Mouse (Mus musculus) gastrocnemius, adult 2 months (tissue): ENCODE data around the gene Gps2. TPM values are rescaled to one million over a fixed set of nuclear protein-coding genes. Genes with fewer than 3 reads are reported as not detected.

Source experiments
- DNase-seq: peaks from one replicate; pipeline ENCODE4 v3.0.0; 2022
- H3K27ac ChIP-seq: fragments of 200-600 bp; 2 replicates; pipeline ENCODE4 v1.8.1; 2022; ENCODE audit warnings: mild to moderate bottlenecking
- H3K4me3 ChIP-seq: fragments of 200-600 bp; 2 replicates; pipeline ENCODE4 v1.8.1; 2022; ENCODE audit warnings: mild to moderate bottlenecking, moderate library complexity
- CTCF ChIP-seq: fragments of 200-600 bp; IDR thresholded peaks from 2 replicates; pipeline ENCODE4 v1.8.1; 2022; ENCODE audit warnings: antibody characterized with exemption, mild to moderate bottlenecking, moderate library complexity
- intact Hi-C: fragments of 180-260 bp; cut with DNase I; formaldehyde crosslinking; loops from one replicate; pipeline ENCODE4 v1.15.1; 2025
- total RNA-seq, 2 experiments: library from RNA; stranded (reverse); gene quantifications; 2 replicates each; pipeline ENCODE4 v1.2.3; 2021

Gene Gps2
- total RNA-seq, 2 experiments from 2014 or later: 47.1 to 49.6 TPM

DNA sequence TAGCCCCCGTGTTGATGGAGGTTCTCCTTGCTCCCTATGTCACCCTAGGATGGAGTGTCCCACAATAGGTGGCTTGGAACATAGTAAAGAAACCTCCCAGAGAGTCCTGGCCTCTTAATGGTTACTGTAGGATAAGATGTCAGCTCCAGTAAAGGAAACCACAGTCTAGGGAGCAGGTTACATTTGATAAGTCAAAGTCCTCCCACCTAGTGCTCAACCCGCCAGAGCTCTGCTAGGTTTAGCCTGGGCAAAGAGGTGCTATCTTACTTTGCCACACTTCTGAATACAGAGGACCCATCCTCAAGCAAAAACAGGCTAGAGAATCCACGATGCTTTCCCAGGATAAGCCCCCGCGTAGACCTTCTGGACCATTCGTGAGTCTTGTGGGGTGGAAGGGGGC lies 34.7 kb upstream of the Gps2 start:
- intact Hi-C loops: loop anchor here (5.0 kb wide), 2 partner anchors 122 to 197 kb away; partner anchors contain the start of genes Polr2a and Senp3
- H3K4me3 ChIP-seq: peak overlapping the region; percentile 89

DNA sequence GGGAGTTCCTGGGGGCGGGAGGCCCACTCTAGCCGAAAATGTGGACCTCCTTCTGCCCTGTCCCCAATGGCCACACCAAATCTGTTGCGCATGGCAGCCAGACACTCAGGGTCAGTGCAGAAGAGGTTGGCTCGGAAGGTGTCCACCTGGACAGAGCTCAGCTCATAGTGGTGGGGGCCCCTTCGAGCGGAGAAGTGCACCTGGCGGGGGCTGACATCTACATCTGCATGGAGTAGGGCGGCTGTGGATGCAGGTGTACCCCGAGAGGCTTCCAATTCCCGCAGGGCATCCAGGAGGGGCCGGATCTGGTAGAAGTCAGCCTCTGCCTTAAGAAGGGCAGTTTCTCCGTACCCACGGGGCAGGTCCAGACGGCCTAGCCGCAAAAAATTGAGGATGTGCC lies 34.0 kb upstream of the Gps2 start:
- no peak for DNase-seq
- Histone ChIP-seq H3K4me3 (peak overlapping the region; percentile 89), H3K27ac (peak overlapping the region; percentile 95)
- intact Hi-C loops: loop anchor here (2.0 to 5.0 kb wide), 3 partner anchors 21 to 197 kb away; partner anchors contain the start of genes 2810408A11Rik, Neurl4, Polr2a and Senp3
- no peak for TF ChIP-seq CTCF

More for the DNA sequence above, 34.7 kb upstream of the Gps2 start:
- H3K27ac ChIP-seq: peak overlapping the region; percentile 95
- no peak for TF ChIP-seq CTCF
- no peak for DNase-seq

DNA sequence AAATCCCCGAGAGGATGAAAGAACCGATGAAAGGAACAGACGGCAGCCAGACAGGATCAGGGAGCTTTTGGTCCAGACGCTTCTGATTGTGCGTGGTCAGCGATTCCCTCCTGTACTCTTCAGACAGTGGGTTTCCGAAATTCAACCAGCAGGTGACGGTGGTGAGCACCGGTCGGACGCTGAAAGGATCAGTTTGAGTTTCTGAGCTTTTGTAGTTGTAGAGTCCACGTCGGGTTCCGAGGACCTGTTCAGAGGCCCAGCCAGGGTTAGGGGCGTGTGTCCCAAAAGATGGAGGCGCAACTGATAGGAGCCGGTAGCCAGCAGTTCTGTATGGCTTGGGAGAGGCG lies 33.2 kb upstream of the Gps2 start:
- DNase-seq: peak; percentile 75
- intact Hi-C loops: loop anchor here (2.0 kb wide), 1 partner anchor 20 kb away; the partner anchor contains the start of genes 2810408A11Rik and Neurl4
- peak; percentile 78 for TF ChIP-seq CTCF
- H3K27ac ChIP-seq: peak overlapping the region; percentile 95
- H3K4me3 ChIP-seq: peak overlapping the region; percentile 89

DNA sequence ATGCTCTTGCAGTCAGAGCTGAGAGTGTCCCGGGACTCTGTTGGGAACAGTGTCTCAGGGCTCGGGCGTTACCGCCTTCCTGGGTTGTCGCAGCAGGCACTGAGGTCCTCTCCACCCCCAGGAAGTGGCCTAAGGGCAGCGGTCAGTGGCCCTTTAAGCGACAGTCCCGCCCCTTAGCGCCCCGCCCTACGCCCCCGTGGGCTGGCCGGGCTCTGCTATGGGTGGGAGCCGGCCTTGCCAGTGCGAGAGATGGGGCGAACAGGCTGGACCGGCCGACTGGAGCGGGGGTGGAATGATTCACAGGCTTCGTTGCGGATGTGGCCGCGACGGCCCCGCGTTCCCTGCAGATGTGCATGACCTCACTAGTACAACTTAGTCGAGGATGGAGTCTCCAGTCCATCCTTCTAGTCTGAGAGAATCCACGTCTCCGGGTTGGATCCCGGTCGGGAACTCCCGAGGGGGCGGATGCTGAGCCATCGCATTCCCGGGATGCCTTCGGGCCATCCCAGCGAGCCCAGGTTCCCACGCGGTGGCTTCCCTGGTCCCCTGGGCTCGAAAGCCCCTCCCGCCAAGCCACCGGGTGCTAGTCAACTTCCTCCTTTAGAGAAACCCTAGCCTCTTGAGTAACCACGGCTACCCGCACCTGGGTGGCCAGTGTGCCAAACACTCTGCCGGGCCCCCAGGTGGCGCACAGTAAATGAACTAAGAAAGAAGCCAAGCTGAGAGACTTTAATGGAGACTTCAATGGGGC lies 32.7 kb upstream of the Gps2 start, which contains the start of gene Kctd11:
Kctd11 (minus strand) TSS at position 554 of the 751 bp plus-strand sequence.
- H3K27ac ChIP-seq: peak within 1 kb of the TSS; percentile 95
- intact Hi-C loops: loop anchor here (2.0 kb wide), 1 partner anchor 20 kb away; the partner anchor contains the start of genes 2810408A11Rik and Neurl4
- DNase-seq: peak; percentile 95
- peak; percentile 35 for TF ChIP-seq CTCF
- peak within 1 kb of the TSS; percentile 89 for H3K4me3 ChIP-seq

DNA sequence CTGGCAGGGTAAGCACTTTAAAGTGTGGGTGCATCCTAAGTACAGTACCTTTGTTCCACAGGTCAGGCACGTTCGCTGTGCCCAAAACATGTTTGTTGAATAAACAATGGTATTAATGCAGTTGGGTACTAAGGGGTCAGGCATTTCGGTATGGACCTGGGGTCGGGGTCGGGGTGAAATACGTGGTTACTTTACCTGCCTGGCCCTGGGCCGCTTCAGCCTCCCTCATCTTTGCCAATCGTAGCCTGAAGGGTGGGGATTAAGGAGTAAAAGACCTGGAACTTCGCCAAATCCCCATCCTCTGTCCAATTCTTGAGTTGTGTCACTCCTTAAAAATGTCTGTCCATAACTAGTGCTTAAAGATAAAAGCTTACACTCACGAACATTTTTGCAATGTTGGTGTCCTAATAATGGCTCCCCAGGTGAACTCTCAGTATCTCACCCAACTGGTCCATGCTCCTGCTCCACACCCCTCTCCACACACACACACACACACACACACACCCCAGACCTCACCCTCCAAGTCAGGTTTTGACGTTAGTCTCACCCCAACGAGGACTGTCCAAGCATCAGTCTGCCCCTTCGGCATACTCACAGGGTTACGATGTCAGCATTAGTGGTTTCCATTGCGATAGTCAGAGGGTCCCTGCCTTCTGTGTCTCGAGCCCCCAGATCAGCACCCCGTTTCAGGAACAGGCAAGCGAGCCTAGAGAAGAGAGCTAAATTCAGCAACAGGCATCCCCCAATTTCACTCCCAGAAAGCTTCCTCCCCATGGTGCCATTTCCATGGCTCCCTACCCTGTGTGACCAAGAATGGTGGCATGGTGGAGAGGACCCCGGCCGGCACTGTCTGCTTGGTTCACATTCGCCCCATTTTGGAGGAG lies 31.7 kb upstream of the Gps2 start:
- Histone ChIP-seq H3K4me3 (peak overlapping the region; percentile 89), H3K27ac (peak overlapping the region; percentile 95)
- DNase-seq: no peak
- intact Hi-C loops: loop anchor here (2.0 kb wide), 1 partner anchor 19 kb away; the partner anchor contains the start of genes 2810408A11Rik and Neurl4
- TF ChIP-seq CTCF: no peak

DNA sequence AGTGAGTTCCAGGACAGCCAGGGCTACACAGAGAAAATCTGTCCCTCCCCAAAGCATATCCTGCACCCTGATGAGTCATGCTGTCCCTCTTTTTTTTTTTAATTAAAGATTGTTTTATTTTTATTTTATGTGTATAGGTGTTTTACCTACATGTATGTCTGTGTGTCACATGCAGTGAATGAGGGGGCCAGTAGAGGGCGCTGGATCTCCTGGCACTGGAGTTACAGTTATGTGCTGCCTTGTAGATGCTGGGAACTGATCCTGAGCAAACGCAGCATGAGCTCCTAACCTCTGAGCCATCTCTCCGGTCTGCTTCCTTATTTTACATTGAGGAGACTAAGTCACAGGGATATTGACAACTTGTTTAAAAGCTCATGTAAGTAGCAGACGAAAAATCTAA lies 30.6 kb upstream of the Gps2 start:
- Histone ChIP-seq H3K27ac (no peak overlapping the region), H3K4me3 (no peak overlapping the region)
- DNase-seq: no peak
- intact Hi-C loops: no loop called here
- TF ChIP-seq CTCF: peak; percentile 53

DNA sequence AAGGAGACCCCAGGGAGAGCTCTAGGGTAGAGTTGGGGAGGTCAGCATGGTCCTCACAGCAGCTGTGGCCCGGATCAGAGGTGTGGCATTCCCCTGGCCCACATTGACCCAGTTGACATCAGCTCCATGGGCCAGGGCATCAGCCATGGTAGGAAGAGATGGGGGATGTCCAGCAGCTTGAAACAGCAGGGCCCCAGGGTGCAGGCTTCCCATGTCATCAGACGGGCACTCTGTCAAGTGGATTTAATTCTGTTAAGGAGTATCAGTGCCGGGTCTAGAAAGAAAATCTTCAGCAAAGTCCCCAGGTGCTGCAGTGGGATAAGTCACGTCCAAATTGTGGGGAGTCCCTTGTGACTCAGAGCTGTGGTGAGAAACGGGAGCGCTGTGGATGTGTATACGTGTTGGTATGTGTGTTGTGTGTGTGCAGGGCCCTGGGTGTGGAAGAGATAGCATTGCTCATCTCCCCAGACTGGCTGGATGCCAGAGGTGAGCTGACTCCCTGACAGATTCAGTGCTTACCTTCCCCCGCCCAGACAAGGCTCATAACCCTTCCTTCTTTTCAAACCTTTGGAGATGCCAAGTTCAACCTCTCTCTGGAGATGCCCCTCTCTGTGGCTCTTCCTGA lies 30.0 kb upstream of the Gps2 start:
- H3K27ac ChIP-seq: peak overlapping the region; percentile 72; the same call in 1 of the 2 replicates
- intact Hi-C loops: no loop called here

DNA sequence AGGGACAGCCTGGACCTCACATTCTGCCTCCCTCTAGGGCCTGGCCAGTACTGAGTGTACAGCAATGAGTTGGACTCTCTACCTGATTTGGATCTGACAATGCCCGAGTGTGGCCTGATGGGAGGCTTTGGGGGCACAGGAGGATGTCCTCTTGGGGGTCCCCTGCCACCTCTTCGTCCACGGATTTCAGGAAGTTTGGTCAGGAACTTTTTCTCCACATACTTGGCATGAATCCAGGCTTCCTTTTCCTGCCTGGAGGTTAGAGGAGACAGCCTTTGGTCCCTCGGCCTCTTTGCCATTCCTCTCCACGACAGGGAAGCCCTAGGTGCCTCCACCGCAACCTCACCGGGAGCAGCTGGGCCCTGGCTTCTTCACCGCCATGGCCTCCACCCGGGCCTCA lies 29.4 kb upstream of the Gps2 start:
- no peak for TF ChIP-seq CTCF
- DNase-seq: no peak
- Histone ChIP-seq H3K27ac (peak overlapping the region; percentile 72), H3K4me3 (peak overlapping the region; percentile 46)
- intact Hi-C loops: no loop called here

More for the DNA sequence above, 30.0 kb upstream of the Gps2 start:
- DNase-seq: no peak
- no peak for TF ChIP-seq CTCF
- H3K4me3 ChIP-seq: no peak overlapping the region

DNA sequence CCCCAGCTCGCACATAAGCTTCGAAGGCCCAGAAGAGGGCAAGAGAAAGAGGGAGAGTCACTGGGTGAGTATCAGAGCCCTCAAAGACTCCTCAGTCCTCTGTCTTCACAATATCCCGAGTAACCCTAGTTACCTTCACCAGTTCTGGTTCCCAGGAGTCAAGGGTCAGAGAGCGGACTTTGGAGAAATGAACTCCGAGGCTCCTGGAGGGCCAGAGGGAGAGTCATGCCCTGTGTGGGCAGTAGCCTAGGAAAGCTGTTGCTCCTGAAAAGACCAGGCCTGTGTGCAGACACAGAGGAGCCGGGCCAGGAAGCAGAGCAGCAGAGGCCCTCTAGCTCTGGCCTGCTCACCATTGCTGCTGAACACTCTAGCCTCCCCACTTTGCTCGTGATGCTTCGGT lies 29.0 kb upstream of the Gps2 start:
- DNase-seq: no peak
- Histone ChIP-seq H3K4me3 (peak overlapping the region; percentile 46), H3K27ac (peak overlapping the region; percentile 72)
- TF ChIP-seq CTCF: no peak
- intact Hi-C loops: no loop called here

DNA sequence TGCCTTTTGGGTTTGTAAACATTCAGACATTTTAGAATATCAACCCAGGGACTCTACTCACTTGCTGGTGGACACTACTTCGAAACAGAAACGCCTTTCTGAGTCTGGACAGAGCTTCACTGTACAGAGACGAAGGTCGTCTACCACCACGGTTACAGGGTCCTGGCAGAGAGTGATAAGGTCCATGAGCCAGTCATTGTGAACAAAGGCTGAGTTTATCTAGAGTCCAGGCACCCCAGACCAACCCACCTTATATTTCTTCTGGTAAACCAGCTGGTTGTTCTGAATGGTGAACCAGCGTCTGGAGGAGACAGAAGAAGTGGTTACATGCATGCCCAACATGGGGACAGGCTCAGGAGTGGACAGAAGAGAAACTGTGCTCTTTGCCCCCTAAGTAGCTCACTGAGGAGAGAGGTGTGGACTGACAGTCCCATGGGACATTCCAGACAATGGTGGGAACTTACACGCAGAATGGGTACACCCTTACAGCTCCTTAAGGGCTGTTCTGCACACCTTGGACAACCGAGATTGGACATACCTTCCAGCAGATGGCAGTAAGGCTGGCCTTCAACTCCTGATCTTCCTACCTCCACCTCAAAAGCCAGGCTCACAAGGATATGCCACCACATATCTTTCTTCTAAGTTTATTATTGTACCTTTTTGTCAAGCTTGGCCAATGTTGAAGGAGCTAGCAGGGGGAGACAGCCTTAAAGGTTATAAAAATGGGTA lies 26.6 kb upstream of the Gps2 start:
- peak overlapping the region; percentile 28; the same call in 1 of the 2 replicates for H3K27ac ChIP-seq
- no peak for DNase-seq
- TF ChIP-seq CTCF: peak; percentile 55
- no peak overlapping the region for H3K4me3 ChIP-seq
- intact Hi-C loops: no loop called here

DNA sequence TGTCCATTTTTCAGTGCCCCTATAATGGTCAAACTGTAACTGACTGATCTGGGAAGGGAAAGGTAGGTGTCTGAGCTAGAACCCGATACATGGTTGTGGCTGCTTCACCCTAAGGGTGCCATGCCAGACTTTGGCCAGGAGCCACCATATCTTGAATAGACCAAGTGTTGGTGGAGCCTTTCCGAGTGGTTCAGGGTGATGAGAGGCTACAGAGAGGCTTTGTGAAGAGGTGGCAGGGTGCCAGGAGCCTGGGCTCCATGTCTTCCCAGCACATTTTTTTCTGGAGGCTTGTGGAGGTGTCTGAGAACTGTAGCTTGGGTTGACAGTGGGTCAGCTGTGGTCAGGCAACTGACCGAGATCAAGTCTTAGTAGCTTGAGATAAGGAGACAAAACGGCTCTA lies 22.2 kb upstream of the Gps2 start:
- no peak overlapping the region for H3K4me3 ChIP-seq
- no peak overlapping the region for H3K27ac ChIP-seq
- intact Hi-C loops: no loop called here
- DNase-seq: no peak
- TF ChIP-seq CTCF: no peak

DNA sequence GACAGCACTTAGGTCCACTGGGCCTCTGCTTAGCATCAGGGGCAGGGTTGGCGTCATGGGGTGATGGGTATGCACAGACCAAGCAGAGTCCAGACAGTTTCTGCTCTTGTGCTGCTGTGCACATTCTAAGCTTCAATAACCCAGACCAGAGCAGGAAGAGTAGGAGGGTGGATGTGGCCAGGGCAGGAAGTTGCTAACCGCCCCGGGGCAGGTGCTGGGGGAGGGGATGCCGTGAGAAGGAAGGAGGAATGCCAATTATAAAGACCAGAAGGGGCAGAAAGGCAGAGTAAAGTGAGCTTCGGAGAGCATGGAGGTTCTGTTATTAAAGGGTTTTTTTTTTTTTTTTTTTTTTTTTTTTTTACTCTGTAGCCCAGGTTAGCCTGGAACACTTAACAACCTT lies 19.0 kb upstream of the Gps2 start:
- intact Hi-C loops: no loop called here
- H3K27ac ChIP-seq: no peak overlapping the region
- no peak overlapping the region for H3K4me3 ChIP-seq
- no peak for DNase-seq
- no peak for TF ChIP-seq CTCF
